Mouse (Mus musculus): ENCODE results near the gene Myo18a.

The Myo18a gene

GRCm38 (mm10) chr11:77872236-77872635 lies 109.2 kb downstream of the Myo18a start:
- no peak for DNase-seq (ENCODE audit: low spot score)

DNA sequence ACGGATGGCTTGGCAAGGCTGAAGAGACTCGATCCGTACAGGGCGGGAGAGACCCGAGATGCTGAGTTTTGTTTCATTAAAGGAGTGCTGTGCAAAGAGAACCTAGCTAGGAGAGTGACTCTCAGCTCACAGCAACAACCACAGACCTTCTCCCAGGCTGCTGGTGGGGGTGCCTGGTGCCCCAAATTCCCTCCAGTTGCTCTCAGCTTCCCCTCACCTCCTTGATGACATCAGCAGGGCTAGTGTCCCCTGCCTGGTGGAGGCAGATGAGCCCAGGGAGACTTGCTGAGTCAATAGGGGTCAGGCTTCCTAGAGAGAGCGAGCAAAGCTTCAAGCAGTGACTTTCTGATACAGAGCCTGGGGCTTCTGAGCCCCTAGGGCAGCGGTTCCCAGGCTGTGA lies 109.6 kb downstream of the Myo18a start:
- DNase-seq (ENCODE audit: low spot score), result no peak

DNA sequence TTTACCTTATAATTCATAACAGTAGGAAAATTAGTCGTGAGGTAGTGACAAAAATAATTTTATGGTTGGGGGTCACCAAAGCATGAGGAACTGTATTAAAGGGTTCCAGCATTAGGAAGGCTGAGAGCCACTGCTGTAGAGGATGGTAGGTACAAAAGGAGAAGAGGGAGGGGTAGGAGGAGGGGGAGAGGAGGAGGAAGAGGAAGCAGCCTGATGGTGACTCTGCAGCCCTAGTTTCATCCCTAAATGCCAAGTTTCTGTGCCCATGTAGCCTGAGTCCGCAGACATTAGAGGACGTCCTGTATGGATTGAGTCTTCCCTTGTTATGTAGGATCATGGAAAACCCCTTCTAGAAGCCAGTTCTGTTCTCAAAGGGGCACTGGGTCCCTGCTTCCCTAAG lies 110.1 kb downstream of the Myo18a start:
- no peak for DNase-seq (ENCODE audit: low spot score)

- DNase-seq (ENCODE audit: low spot score), result no peak
Measured at GRCm38 (mm10) chr11:77874685-77875231, 111.7 kb downstream of the Myo18a start.

- DNase-seq (ENCODE audit: low spot score), result no peak
Measured at GRCm38 (mm10) chr11:77875269-77875668, 112.2 kb downstream of the Myo18a start.

GRCm38 (mm10) chr11:77875847-77876759 lies 113.1 kb downstream of the Myo18a start:
- no peak for DNase-seq (ENCODE audit: low spot score)

GRCm38 (mm10) chr11:77876760-77877148 lies 113.7 kb downstream of the Myo18a start:
- no peak for DNase-seq (ENCODE audit: low spot score)

- no peak for DNase-seq (ENCODE audit: low spot score)
Measured at GRCm38 (mm10) chr11:77884524-77885245, 121.6 kb downstream of the Myo18a start.

- DNase-seq (ENCODE audit: low spot score), result no peak
Measured at GRCm38 (mm10) chr11:77885246-77885575, 122.2 kb downstream of the Myo18a start.

- DNase-seq (ENCODE audit: low spot score), result no peak
Measured at GRCm38 (mm10) chr11:77887373-77887960, 124.4 kb downstream of the Myo18a start.

DNA sequence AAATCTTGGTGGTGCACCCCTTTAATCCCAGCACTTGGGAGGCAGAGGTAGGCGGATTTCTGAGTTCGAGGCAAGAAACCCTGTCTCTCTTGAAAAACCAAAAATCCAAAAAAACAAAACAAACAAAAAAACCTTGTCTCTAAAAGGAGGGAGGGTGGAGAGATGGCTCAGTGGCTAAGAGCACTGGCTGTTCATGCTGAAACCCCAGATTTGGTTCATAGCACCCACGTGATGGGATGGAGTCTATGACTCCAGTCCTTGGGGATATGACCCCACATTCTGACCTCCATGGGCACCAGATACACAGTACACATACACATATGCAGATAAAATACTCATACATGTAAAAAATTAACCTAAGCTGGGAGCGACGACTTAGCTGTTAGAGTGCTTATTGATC lies 125.8 kb downstream of the Myo18a start:
- no peak for DNase-seq (ENCODE audit: low spot score)

DNA sequence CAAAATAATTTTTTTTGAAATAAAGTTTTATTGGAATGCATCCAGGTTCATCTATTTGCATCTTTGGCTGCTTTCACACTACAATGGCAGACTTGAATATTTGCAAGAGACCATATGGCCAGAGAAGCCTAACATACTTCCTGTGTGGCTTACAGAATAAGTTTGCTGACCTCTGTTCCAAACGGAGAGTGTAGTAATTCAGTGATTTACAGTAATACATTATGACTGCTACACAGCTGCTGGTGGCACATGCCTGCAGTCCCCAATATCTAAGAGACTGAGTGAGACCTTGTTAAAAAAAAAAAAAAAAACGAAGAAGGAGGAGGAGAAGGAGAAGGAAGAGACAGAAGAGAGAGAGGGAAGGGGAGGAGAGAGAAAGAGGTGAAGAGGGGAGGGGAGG lies 126.4 kb downstream of the Myo18a start:
- DNase-seq (ENCODE audit: low spot score), result no peak

- DNase-seq (ENCODE audit: low spot score), result no peak
Measured at GRCm38 (mm10) chr11:77890648-77891258, 127.7 kb downstream of the Myo18a start.

DNA sequence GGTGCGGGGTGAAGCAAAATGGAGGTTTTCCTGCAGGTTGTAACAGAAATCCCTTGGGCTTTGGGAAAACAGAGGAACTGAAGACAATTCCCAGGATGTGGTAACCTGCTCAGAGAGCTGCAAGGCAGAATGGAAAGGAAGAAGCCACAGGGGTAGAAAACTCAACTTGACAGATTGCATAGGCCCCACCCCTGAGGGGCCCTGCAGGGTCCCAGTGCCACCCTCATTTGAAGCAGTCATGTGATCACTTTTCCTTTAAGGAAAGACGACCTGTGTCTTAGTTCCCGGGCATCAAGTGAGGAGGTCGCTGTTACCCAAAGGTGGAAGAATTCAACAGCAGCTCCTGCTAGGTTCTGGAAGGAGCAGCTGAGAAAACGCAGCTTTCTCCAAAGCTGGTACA lies 129.8 kb downstream of the Myo18a start:
- DNase-seq (ENCODE audit: low spot score), result no peak

- no peak for DNase-seq (ENCODE audit: low spot score)
Measured at GRCm38 (mm10) chr11:77893283-77893682, 130.2 kb downstream of the Myo18a start.

DNA sequence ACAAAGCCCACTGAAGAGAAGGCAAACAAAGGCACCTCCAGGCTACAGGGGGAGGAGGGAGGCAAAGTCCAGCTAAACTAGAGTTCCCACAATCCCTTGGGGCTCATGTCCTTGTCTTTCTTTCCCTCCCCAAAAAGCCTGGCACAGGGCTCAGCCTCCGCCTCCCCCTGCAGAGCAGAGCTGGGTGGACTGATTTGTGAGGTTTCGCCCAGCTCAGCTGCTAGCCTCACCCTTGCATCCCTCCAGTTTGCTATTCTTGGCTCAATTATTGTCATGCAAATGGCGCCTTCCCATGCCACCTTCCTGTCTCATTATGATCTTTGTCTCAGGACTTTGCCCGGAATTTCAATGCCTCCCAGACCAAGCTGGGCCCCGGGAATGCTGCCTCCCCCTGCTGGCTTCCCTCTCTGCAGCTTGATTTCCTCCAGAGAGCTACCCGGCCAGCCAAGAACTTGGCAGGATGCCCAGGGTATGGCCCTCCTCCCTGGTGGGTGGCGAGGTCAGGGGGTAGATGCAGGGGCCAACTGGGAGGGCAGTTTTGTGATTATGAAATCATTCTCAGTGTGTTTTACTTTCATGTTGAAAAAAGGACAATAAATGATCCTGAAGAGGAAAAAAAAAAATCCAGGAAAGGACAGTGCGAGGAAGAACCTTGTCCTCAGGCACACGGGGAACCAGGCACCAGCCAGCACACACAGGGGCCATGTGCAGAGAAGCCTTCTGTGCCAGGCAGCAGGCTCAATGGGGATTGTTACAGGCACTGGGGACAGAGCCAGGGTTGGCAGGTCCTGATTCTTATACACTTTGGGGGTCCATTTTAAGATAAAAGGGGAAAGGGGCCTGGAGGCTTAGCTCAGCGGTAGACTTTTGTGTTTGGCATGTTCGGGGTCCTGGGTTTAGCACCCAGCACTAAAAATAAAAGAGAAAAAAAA lies 131.0 kb downstream of the Myo18a start, which contains the start of gene Pipox:
TSS of gene Pipox (minus strand) at position 310 of the 932 bp plus-strand sequence.
- DNase-seq (ENCODE audit: low spot score), result no peak

DNA sequence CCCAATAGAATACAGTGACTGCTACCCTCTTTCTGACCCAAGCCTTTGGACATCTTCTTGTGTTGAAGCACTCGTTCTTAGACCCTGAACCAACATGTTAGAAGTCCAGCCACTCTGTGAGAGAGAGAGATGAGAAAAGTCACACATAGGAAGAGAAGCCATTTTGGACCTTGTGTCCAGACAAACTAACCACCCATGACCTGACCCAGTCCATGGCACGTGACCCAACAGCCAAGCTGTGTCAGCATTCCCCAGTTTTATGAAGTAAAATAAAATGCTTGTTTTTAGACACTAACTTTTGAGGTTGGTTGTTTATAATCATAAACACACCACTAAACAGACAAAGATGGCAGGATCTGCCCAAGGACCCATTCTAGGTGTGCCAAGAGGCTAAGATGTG lies 131.9 kb downstream of the Myo18a start:
- no peak for DNase-seq (ENCODE audit: low spot score)

DNA sequence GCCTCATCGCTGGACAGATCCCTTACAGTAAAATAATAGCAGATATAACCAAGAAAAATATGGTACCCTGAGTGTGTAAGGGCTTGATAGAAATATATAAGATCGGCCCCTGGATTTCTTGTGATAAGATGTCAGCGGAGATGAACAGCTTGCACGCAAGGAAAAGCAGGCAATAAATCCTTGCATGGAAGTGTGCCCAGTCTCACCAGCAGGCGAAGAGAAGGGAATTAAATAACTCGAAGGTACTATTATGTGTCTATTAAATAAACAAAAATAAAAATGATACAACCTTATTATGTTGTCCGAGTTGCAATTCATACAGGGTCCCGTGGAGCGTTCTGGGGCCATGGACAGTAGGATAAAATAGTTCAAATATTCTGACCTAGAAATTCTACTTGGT lies 133.0 kb downstream of the Myo18a start:
- no peak for DNase-seq (ENCODE audit: low spot score)

DNA sequence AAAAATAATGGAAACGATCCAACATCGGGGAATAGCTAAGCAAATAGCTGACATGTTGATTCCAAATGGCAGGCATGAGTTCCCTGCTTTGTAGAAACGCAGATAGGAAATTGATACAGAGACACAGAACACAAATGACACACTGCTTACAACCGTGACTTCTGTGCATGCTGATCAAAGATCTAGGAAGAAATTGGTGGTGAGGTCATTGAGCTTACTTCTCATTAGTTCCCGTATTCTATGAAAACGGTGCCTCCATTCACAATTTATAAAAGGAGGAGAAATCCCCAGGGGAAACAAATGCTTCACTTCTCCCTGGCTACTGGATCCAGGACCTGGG lies 133.4 kb downstream of the Myo18a start:
- DNase-seq (ENCODE audit: low spot score), result no peak

DNA sequence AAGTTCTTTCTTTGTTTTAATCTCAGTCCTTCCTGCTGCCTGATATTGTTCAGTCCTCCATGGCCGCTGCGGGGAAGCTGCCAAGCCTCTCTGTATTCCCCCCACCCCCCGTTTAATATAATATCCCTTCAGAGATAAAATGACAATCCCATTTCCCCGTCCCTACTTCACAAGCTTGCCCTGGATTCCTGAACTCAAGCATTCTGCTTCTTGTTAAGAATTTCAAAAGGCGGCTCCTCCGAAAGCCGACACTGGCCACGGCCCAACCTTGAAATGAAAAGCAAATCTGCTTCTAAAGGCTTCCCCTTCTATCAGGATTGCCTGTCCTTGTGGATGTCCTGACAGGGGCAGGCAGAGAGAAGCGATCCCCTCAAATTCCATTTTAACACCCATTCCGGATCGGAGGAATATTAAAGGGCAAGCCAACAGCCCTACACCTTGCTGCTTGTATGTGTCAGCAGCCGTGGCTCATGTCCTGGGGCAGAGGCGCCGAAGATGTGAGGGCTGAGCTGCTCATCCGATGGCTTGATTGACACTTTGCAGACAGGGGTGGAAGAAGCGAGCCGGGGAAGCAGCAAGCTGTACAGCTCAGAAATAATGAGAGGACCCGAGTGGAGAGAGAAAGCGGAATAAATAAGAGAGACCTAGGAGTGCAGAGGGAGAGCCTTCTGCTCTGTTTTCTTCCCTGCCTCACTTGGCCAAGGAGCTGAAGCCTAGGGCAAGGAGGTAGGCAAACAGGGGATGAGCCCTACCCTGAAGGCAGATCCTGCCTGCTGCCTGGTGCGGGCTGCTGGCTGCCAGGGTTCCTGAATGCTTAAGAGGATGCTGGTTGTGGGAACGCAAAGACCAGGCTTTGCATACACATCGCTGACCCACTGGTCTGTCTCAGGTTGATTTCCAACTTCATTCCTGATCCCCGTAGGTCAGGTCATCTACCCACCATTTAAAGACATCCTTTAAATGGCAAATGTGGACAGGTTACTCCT lies 134.1 kb downstream of the Myo18a start:
- DNase-seq (ENCODE audit: low spot score), result no peak
